Mouse (Mus musculus) stomach, postnatal 0 days (tissue): ENCODE data around the gene Gm11549.

Source experiments
- CTCF ChIP-seq: IDR thresholded peaks from 2 replicates; pipeline ENCODE4 v1.5.1; 2016; ENCODE audit warnings: antibody characterized with exemption, low read depth, mild to moderate bottlenecking, moderate library complexity
- EP300 ChIP-seq: optimal IDR thresholded peaks from 2 replicates; pipeline ENCODE3; 2016; ENCODE audit warnings: antibody characterized with exemption

GRCm38 (mm10) chr3:36533201-36533672, 11.6 kb upstream of the Gm11549 start:
- no peak for TF ChIP-seq EP300
- no peak for TF ChIP-seq CTCF
